Mouse (Mus musculus) lung, adult 18-20 months (tissue): ENCODE measurements at regions not wholly inside any gene's neighbourhood (a gene's known extent, or its start where the extent isn't known, plus 50 kb on each side); places are given as distances from the start of the nearest gene placed in this dataset.
"Not testable (repeated sequence)": the region's sequence is repeated elsewhere in the genome, so short reads cannot be mapped to it uniquely, and the experiment has no call there.

Experiments used
- DNase-seq, 2 experiments: peaks; one replicate each; pipeline ENCODE4 v3.0.0; 2022; ENCODE audit warnings: mixed read lengths in 2 of 2

DNA sequence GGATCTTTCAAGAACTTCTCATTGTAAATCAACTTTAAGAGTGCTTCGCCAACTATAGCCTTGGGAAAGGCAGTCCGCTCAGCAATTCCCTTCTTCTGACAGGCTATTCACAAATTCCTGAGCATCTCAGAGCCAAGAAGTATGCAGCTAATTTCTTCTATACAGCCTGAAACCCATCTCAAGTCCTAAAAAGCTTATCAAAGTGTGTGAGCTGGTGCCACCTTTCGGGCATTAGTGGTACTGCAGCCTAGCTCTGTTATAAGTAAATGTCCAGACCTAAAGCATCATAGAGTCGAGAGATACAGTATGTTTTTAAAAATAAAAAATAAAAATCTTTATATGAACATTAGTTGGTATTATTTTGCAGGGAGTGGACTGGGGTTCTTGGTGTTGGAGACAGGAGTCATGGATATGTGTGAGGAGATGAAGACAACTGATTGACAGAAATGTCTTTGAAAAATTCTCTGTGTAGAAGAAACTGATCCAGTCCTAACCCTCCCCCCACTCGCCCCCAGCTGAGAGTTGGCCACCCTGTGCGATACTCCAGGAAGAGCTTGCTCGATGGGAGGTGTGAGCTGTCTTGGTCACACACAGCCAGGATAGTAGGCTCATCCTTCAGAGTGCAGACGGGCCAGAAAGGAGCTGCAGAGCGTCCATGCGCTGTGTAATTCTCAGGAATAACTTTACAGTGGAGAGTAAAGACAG is 56.4 kb downstream of the Bod1 start:
- DNase-seq, result peak; percentile 34 to 35

DNA sequence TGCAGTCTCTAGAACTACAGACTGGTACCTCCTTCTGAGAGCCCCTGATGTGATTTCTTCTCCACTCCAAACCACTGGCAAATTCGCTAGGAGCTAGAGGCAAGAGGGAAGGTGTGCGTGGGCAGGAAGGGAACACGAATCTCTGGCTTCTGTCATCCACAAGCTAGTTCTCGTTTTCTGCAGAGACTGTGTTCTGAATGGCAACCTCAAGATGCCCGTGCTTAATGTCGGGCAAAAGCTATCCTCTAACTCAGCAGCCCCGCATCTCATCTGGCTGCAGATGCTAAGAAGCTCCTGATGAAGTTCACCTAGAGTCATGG is 57.3 kb downstream of the Bod1 start:
- DNase-seq, result no peak

DNA sequence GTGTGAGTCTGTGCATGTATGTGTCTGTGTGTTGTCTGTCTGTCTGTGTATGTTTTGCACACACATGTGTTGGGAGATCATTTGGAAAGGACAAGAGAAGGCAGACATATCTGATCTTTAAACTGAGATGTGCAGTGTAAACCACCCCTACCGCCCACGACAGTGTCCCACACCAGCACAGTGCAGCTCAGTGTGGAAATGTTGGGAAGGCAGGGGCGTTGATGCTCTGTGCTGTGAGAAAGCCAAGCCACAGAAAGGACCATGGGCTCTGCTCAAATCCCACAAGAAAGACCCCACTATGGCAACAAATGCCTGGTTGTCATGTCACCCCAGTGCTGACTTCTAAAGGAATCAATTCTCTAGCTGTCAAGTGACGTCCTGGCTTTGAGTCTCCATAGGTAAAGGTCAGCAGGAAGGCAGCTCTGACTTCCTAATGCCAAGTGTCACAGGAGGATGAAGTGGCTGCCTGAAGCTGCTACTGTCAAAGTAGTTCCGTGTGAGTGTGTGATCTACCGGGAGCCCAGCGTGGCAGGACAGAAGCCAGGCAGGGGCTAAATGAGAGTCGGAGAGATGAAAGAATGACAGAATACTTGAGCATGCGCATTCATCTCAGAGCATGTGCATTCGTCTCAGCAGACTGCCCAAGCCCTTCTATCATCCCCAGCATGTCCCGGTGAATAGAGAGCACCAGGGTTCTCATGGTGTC is 57.8 kb downstream of the Bod1 start:
- DNase-seq, result no peak

DNA sequence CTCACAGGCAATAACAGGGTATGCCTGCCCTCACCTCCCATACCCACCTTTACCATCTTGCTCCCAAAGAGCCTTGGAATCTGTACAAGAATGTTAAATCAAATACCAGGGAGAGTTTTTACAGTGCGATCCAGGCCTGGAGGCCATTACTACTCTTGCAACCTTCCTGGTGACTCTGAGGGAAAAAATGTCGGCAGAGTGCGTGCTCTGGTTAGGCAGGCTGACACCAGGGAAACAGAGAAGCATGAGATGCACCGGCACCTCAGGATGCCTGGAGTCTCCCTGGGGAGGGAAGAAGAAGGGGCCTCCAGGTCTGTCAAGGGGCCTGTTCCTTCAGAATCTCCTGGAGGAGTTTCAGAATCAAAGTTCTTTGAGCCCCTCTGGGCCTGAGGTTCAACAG is 63.2 kb downstream of the Bod1 start:
- no peak for DNase-seq

DNA sequence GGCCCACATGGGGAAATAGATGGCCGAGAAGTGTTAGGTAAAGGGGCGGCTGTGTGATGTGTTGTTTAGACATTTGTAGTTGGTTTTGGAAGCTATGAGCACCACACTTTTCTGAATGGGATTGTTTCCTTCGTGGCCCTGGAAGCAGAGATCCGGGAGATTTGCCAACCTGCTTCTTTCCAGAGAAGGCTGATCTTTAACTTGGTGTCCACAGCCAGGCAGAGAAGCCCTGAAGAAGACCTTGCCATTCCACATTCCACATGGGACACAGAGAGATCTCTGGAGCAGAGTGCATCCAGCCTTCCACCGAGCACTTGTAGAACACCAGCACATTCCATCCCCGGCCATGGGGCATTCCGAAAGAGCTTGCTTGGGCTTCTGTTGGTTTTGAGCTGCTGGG is 70.2 kb downstream of the Bod1 start:
- DNase-seq, result peak in 1 of 2 experiments; percentile 14

DNA sequence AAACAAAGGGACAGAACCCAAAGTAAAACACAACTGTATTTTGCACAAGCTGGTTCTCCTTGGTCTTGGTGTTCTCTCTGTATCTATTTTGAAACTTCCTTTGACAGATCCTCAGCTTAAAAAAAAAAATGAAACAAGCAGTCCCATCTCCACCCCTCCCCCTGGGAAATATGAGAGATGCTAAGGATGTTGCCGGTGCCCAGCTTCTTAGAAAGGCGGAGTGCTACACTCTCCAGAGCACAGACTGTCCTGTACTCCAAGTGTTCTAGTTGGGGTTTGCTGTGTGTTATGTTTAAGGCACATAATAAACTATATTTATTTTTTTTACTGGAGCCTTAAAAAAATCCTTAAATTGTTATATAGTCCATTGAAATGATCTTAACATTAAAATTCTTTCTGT is 78.1 kb downstream of the Bod1 start:
- DNase-seq, result no peak

DNA sequence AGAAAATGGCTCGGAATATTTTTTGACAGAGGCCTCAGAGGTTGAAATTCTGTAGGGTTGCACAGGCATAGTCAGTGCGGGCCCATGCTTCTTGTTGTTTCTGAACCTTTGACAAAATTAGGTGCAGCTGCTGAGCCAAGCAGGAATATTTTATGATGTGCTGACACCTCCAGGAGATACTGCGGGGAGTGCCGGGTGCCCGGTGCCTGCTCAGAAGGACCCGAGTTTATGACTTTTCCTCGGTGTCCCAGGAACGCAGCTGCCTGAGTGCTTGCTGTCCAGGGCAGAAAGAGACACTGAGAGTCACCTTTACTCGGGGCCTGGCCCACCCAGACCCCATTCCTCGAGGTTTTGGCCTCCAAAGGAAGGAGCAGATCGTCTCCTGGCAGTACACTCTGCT is 79.6 kb downstream of the Bod1 start:
- no peak for DNase-seq

DNA sequence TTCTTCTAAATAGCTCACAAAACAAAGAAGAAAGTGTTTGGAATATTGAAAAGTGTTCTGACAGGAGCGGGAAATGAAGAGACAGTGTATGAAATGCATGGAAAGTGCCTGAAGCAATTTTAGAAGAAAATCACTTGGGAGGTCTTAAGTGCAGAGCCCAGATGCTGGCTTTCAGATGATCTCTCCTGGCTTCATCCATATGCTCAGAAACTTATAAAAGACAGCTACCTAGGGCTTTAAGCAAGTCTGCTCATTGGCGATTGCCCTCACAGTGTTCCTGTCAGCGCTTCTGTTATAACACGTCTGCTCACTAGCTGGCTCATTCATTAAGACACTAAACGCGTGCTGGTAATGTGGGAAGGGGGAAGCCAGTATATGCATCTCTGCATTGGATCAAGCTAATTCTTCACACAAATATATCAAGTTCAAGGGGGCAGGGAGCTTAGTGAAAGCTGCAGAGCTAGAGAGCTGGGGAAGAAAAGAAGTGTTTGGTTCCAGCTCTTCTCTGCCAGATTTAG is 80.6 kb downstream of the Bod1 start:
- no peak for DNase-seq

DNA sequence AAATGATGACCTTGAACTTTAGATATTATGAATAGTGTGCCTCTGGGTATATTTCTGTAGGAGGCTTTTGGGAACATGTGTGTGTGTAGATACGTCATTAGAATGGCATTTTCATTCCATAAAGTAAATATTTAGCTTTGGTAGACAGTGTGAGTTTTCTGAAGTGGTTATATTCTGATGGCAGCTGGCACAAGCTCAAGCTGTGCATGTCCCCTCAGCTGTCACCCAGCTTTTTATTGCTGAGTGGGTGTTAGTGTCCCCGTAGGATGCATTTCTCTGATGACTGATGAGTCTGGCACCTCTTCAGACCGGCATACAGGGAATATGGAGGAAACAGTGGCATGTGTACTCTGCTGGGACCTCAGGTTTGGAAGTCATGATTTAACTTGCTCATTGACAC is 96.7 kb downstream of the Bod1 start:
- DNase-seq, result no peak

DNA sequence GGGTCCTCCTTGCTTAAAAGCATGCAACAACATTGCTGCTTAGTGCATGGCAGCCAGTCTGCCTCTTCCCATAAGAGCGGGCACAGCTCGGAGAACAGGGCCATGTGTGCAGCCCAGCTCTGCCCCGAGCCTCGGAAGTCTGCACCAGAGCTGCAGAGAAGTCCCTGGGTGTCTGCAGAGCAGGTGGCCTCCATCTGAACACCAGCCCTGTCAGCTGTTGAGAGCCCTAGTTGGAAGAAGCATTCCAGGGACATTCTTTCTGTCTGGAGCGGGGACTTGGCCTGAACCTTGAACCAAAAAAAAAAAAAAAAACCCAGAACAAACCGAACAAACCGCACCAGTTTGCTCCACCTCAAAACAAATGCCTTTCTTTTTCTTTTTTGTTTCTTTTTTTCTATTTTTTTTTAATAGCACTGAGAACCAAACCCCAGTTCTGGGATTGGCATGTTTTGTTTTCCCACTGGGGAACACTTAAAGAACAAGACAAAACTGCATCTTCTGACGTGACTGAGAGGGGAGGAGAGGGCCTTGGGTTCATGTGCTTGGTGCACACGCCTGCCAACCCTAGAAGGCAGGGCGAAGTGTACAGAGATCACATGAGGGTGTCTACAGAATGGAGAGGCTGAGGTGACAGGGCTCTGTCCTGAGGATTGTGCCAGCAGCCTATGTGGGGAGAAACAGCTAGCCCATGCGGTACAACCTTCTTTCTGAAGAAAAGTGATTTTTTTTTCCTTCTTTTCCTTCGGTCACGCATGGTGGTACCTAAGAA is 106.8 kb downstream of the Bod1 start:
- peak; percentile 20 to 48 for DNase-seq

DNA sequence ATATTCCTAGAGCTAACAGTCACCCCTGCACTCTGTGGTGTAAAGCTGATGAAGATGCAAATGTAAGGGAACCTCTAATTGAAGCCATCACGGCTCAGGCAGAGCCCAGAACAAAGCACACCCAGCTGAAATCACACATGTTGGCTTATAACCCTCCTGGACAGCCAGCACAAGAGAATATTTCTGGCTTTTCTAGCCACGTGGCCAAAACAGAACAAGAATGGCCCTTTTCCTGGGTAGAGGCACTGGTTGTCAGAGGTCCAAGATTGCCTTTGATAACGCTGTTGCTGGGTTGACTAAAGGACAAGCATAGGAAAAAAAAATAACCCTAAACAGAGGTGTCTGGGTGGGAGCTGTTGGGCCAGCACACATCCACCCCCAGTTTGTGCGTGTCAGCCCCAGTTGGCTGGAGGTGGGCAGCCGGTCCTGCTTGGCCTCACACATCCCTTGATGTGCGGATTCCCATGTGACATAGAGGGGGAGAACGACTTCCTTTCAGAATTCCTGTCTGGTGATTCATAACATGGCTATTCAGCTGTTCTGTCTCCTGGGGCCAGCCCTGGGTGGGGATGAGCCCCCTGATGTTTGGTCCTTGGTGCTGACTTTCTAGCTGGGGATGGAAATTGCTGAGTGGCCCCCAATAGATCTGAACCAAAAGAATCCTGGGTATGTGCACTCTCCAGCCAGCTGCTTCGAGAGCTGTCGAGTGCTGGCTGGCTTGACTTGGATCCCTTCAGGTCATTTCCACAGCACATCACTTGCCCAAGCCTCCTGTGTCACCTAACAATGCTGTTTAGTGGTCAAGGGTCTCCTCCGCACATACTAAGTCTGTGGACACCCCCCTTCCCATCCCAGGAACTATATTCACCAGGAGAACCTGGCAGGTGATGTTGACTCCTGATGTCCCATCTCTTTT is 107.6 kb downstream of the Bod1 start:
- DNase-seq, result peak; percentile 15 to 42

DNA sequence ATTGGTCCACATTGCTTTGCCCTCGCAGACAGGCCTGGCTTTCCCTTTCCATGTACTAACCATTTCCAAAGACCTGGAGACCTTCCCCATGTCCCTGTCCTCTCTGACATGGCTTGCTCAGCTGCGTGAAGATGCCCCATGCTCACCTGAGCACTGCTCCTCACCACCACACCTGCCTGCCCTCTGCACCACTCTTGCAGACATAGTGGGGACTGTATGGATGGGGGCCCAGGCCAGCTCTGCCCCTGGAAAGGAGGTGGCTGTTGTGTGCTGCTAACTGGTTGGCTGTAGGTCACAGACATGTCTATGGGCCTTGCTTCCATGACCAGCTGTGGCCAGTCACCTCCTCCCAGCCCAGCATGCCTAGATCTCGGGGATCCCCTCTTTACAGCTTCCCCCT is 108.7 kb downstream of the Bod1 start:
- no peak for DNase-seq

DNA sequence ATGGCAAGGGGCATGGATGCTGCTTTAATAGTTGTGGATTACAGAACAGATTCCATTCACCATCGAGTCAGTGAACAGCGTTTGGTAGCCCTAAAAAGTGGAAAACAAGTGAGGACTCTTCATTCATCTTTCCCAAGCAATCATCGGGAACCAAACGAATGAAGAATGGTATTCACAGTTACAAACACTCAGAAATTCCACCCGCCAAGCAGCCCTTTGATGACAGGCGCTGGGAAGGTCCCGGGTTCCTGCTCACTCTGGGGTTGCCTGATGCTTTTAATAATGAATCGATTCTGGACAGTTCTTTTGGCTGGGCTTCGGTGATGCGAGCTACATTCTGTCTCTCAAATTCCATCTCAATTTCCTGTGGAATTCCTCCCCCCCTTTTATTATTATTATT is 110.9 kb downstream of the Bod1 start:
- DNase-seq, result no peak

DNA sequence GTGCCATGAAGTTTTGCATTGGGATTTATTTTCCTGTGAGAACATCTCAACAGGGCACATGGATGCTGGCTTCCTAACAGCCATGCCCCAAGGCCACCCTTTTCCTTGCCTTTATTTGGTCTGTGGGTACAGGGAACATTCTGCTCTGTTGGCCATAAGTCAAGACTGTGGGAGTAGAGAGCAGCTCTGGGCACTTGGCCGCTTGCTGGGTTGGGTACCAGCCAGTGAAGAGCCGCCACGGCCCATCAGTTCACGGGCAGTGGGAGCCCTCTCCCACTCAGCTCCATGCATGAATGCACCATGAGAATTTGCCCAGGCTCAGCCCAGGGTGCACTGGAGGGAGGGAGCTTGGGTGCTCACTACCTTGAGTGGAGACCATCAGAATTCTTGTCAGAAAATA is 116.6 kb downstream of the Bod1 start:
- DNase-seq, result no peak

DNA sequence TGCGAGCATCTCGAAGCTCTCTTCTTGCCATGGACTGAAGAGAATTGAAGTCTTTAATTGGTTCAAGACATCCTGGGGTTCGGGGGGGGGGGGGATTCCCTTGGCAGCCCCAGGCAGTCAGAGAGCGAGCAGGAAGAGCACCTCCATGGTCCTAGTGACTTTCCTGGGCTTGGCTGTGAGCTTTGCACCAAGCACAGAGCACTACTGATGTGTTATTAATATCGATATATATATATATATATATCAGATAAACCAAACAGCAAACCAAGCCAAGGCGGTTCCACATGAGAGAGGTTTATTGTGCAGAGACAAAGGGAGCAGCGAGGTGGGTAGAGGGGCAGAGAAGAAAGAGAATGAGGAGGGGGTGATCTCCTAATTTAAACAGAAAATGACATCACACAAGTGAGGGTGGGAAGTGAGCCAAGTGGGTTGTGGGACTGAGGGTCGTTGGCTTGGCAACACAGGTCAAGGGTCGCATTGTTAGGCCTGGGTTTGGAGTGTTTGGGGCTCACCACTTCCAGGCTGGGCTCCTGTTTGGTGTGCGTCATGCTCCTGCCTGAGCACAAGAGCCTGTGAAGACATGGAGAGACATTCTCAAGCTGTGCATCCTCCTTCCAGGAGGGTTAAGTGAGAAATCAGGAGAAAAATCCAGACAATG is 119.9 kb downstream of the Bod1 start:
- no peak for DNase-seq

DNA sequence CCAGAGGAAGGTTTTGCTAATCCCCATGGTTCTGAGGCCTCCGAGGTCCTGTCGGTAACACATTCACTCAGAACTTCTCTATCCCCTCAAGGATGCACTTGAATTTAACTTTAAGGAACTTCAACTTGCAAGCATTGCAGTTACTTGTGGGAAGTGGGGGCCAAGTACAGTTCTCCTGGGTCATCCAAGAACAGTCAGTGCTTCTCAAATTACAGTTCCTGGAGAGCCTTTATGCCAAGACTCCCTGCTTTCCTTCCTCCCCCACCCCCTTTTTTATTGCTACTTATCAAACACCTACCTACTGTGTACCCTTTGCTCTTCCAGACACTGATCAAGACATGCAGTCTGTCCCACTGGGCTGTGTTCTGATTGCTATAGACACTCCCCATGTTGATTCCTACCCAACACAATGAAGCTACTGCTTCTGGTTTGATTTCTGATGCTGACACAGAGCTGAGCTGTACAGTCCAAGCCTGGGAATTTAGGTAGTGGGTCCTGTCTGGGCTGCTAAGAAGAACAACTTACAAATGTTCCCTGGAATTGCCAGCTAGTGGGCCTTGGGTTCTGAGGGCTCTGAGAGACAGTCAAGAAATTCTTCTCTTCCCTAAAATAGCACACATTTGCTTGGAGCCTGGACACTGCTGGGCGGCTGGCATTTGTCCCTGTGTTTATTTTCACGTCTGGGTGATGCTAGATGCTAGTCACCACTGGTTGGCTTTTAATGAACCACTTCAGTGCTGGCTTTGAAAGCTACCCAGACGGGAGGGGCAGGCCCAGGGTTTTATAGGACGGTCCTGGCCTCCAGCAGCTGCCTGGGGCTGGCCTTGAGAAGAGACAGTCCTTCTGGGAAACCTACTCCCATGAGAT is 120.7 kb downstream of the Bod1 start:
- peak; percentile 25 to 52 for DNase-seq

DNA sequence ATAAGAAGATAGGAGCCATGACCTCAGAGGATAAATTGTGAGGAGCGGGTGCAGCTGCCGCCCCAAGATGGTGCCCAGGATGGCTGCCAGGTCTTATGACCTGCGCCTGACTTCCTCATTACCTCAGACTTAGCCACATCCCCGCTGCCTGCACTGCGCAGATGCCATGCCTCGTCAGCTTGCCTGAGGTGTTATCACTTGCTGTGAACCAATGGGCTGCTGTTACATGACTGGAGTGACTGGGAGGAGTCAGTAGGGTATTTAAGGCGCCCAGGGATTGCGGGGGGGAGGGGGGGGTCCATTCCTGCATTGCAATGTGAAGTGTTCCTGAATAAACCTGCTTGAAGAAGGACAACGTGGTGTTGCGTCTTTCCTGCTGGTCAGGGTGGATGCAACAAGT is 126.2 kb downstream of the Bod1 start:
- DNase-seq, result not testable (repeated sequence)

DNA sequence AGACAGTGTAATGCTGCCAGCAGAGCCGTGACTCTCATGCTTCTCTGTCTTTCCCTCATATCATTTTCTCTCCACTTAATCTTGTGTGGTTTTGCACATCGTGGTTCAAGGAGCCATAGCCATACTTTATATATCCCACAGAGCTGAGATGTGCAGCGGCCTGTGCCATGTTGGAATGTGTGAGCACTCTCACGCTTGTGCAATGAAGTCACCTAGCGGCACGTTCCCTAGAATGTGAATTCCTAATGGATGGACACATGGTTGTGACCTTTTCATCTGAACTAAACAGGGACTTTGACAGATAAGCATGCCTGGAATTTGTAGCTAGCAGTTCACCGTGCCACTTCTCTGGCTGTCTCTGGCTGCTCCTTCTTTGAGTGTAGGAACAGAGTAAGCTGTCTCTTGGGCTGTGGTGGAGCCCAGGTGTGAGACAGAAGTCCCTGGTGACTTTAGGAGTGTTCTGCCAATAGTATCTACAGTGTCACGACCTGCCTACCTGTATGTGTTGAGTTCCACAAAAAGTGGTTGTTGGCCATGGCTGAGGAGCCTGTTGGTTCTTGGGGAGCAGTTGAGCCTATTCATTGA is 129.0 kb downstream of the Bod1 start:
- DNase-seq, result no peak

DNA sequence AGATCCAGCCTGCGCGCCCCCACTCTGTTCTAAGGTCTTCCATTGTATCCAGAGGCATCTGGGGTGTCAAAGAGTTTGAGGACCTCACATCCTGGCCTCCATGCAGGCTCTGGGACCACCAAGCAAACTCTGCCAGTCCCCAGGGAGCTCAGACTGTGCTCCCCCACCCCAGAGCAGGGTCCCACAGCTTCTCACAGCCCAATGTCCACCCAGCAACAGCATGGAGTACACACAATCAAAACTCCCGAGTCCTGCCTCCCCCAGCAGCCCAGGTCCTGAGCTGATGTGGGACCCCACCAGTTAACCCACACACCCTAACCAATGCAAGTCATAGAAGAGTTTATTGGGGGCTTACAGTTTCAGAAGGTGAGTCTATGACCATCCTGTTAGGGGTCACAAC is 130.3 kb downstream of the Bod1 start:
- no peak for DNase-seq

DNA sequence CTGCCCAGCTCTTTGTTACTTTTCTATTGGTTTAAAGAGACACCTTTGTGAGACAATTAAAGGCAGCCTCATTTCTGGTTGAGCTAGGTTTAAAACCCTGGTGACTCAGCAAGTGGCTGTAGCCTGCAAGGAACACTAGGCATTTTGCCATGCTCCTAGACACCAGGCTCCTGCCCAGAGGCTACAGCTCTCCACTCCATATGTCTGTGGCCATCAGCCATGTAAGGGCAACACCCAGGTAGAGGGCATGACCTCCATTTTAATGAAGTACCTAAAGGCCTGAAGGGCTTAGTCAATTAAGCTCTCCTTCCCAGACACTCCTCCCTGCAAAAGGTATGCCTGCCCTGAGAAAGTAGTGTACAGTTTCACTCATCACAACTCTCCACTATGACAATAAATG is 130.9 kb downstream of the Bod1 start:
- DNase-seq, result no peak

DNA sequence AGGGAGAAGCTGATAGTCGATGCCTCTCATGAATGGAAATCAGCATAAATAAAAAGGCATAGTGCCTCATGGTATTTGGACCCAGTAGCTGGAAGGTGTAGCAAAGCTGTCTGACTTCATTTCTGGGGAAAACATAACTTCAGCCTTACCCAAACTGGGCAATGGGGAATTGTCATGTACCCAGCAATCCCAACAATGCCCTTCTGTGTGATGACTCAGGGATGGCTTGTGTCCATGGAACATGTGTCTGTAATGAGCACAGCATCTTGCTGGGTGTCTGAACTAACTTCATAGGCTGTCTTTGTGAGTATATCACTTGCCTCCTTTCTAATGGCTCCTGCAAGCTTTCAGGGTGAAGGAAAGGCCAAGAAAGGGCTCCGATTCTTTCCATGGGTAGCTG is 140.3 kb downstream of the Bod1 start:
- DNase-seq, result no peak
